Mouse (Mus musculus) embryonic fibroblast, embryonic 13.5 days (primary cell): ENCODE results near the gene Egln1. TPM values are rescaled to one million over a fixed set of nuclear protein-coding genes. Genes with fewer than 3 reads are reported as not detected.

Experiments used
- H3K27ac ChIP-seq: 2 replicates; pipeline ENCODE4 v1.5.1; 2012; ENCODE audit warnings: low read length, control low read depth, inconsistent platforms; ENCODE audit not compliant: insufficient read depth
- H3K4me1 ChIP-seq: 2 replicates; pipeline ENCODE4 v1.6.1; 2011; ENCODE audit warnings: low read length; ENCODE audit not compliant: control insufficient read depth, insufficient read depth
- H3K4me3 ChIP-seq: 2 replicates; pipeline ENCODE4 v1.5.1; 2011; ENCODE audit warnings: mild to moderate bottlenecking, control low read depth, low read length; ENCODE audit not compliant: insufficient read depth
- CTCF ChIP-seq: IDR thresholded peaks from 2 replicates; pipeline ENCODE4 v1.5.1; 2011; ENCODE audit warnings: mild to moderate bottlenecking, control low read depth, low read length, moderate library complexity, borderline replicate concordance; ENCODE audit not compliant: insufficient read depth
- POLR2A ChIP-seq: IDR thresholded peaks from 2 replicates; pipeline ENCODE4 v1.6.1; 2011; ENCODE audit warnings: low read depth, mild to moderate bottlenecking, control low read depth, low read length, moderate library complexity
- polyA plus RNA-seq: library from polyadenylated mRNA; stranded (reverse); fragments of >200 nt; gene quantifications from 2 replicates; pipeline ENCODE4 v1.2.4, GENCODE M21; 2011; ENCODE audit warnings: low read depth; ENCODE audit not compliant: missing spikeins, insufficient read length

Egln1 gene
- polyA plus RNA-seq, 1 experiment, result 33.1 TPM

DNA sequence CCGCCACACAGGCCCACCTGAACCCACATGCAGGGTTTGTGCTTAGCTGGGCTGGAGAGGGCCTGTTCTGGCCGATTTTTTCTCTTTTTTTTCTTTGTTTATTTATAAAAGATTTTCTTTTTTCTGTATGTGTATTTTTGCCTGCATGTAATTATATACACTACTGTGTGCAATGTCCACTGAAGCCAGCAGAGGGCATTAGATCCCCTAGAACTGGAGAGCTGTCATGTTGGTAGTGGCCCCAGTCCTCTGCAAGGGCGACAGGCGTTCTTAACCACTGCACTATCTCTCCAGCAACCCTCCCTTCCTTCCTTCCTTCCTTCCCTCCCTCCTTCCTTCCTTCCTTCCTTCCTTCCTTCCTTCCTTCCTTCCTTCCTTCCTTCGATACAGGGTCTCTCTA, 60.7 kb downstream of the Egln1 start:
- H3K4me3 ChIP-seq, result no peak overlapping the region
- H3K27ac ChIP-seq, result no peak overlapping the region
- H3K4me1 ChIP-seq, result 0 out of 2 replicates have a peak, but pooled peaks cover 2% of the 10 kb centered on the region
- TF ChIP-seq CTCF, result no peak
- TF ChIP-seq POLR2A, result no peak

DNA sequence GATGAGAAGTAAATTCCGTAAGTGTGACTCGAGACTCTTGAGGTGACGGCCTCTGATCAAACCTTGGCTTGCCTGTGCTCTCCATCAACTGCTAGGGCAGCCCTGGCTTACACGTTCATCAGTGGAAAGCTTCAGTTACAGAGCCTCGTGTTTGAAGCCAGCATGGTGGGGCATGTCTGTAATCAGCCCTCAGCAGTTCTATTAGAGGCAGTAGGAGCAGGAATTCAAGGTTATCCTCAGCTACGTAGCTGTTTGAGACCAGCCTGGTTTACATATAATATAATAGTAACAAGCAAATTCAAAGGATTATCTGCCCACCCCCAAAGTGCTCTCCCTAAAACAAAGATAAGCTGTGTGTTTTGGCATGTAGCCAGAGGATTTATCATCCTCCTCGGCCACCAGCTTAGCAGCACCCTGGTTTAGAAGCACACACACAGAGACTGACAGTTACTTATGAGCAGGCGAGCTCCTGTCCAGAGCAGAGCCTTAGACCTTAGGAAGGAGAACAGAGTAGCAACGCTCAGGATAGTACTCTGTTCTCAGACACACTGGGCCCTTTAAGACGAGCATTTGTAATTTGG, 70.1 kb downstream of the Egln1 start:
- Histone ChIP-seq H3K4me1 (no peaks in the 10 kb centered on the region), H3K4me3 (no peak overlapping the region), H3K27ac (no peak overlapping the region)
- TF ChIP-seq CTCF (no peak), POLR2A (no peak)

DNA sequence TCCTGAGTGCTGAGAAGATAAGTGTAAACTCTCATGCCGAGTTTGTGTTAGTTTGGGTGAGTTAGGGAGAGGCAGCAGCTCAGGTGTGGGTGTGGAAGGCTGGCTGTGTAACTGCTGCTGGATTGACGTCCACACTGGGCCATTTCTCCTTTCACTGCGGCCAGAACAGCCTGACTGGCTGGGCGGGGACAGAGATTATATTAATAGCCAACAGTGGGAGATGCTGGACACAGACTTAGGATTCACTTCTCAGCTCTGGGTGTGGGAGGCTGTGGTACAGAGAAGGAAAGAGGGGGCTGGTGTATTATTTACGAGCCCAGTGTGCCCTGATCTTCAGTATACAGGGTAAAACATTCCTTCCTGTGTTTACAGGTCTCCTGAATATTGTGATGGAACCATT, 71.0 kb downstream of the Egln1 start:
- Histone ChIP-seq H3K27ac (no peak overlapping the region), H3K4me1 (no peaks in the 10 kb centered on the region), H3K4me3 (no peak overlapping the region)
- TF ChIP-seq CTCF (no peak), POLR2A (no peak)

DNA sequence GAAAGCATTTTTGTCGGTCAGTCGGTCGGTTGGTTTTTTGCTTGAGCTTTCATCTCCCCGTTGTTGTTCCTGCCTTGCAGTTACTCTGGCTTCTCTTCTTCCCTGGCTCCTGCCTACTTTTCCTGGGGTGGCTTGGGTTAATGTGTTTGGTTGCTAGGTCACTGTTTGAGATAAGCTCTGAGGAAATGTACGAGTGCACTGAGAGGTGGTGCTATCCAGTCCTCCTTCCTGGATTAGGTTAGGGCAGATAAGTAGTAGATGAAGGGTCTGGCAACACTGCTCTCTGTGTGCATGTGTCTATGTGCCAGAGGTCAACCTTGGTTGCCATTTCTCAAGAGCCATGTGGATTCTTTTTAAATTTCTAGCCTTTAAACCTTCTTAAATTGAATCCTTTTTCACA, 76.4 kb downstream of the Egln1 start:
- no peak overlapping the region for H3K27ac ChIP-seq
- TF ChIP-seq CTCF (no peak), POLR2A (no peak)
- H3K4me1 ChIP-seq, result no peaks in the 10 kb centered on the region
- no peak overlapping the region for H3K4me3 ChIP-seq

DNA sequence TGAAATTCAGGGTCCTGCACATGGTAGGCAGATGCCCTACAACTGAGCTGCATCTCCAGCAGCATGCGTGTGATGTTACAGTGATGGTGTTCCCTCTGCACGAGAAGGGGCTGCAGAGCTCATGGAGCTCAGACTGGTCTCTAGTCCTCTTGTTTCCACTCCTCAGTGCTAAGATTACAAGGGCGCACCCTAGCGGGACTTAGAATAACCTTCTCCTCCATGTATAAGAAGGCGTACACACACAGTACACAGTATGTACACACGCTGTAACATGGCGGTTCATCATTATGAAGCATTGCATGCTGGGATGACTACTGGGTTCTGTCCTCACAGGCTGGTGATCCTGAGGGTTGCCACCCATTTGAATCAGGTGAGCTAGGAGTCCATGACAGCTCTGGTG, 77.0 kb downstream of the Egln1 start:
- no peak overlapping the region for H3K4me3 ChIP-seq
- H3K27ac ChIP-seq, result no peak overlapping the region
- no peaks in the 10 kb centered on the region for H3K4me1 ChIP-seq
- TF ChIP-seq CTCF (no peak), POLR2A (no peak)

DNA sequence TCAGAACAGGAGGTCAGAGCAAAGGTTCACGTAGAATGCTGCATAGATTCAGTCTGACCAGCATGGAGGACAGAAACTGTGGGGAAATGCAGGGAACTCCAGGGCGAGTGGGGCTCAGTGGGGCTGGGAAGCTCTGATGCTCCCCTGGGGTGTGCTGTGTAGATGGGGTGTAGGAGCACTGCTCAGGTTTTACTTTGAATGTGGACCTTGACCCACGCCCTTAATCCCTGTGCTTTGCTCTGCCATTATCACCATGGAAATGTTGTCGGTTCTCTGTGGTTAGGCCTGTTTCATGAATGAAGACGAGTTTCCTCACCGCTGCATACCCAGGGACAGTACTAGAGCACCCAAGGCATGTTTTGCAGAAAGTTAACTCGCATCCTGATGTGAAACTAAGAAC, 77.7 kb downstream of the Egln1 start:
- no peak overlapping the region for H3K4me3 ChIP-seq
- no peaks in the 10 kb centered on the region; the same call in 1 of the 2 replicates for H3K4me1 ChIP-seq
- no peak overlapping the region for H3K27ac ChIP-seq
- TF ChIP-seq POLR2A, result no peak
- TF ChIP-seq CTCF, result no peak

DNA sequence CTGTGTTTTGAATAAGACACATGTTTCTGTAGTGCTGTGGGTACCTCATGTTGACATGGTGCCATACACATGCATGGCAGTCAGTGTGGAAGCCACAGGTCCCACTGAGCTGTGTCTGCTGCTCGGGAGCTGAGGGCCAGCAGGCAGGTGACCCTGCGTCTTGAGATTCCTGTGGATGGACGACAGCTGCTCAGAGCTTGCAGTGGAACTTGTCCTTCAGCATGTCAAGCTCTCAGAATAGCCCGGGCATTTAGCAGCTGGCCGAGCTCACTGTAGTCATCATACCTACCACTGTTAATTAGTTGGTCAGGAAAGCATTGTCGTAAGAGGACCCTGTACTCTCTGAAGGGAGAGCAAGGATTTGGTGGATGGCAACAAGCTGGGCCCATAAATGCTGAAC, 79.4 kb downstream of the Egln1 start:
- TF ChIP-seq CTCF (no peak), POLR2A (no peak)
- Histone ChIP-seq H3K4me3 (no peak overlapping the region), H3K4me1 (no peaks in the 10 kb centered on the region; the same call in 1 of the 2 replicates), H3K27ac (no peak overlapping the region)

DNA sequence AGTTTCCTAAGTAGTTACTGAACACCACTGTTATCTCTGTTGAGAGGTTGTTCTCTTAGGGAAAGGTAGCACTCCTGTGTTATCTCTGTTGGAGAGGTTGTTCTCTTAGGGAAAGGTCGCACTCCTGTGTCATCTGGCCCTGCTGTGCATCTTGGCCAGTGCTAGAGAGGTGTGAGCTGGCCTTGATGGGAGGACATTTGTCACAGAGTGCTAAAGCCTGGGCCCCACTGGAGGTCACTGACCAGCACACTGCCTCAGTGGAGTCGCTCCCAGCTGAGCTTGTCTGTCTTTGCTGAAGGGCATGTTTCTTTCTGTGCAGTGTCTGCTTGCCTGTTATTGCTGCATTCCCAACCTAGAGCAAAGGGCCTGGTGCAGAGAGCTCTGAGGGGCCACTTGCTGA, 82.0 kb downstream of the Egln1 start:
- Histone ChIP-seq H3K27ac (no peak overlapping the region), H3K4me3 (no peak overlapping the region), H3K4me1 (no peaks in the 10 kb centered on the region; the same call in 1 of the 2 replicates)
- no peak for TF ChIP-seq POLR2A
- TF ChIP-seq CTCF, result no peak

DNA sequence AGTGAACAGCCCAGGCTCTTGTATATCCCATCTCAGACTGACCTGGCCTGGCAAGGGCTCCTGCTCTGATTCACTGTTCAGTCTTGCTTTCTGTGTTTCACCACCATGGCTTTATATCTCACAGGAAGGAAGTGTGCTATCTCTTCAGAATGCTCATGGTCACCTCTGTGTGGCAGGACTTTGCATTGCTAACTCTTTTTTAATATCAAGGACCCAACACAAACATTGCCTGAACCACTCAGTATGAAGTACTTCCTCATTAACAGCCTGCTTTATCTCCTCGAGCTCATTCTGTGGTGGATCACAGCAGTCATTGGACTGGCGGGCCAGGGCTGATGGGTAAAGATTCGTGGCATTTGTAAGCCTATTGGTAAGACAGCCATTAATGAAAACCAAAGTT, 82.5 kb downstream of the Egln1 start:
- Histone ChIP-seq H3K4me1 (no peaks in the 10 kb centered on the region; the same call in 1 of the 2 replicates), H3K27ac (no peak overlapping the region), H3K4me3 (no peak overlapping the region)
- TF ChIP-seq CTCF (no peak), POLR2A (no peak)

DNA sequence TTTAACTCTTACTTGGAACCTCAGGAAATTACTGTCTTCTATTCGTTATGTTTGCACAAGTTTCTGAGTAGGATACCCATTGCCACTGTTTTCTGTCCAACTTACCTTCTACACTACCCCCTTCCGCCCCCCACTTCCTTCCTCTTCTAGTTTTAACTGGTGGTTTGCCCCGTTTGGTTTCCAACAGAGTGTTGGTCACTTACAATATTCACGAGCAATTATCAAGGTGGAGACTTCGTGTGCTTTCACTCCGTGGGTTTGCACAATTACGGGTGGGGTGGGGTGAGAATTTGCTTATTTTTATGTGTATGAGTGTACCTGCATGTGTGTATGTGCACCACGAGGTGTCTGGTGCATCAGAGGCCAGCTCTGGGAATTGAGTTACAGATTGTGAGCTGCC, 85.4 kb downstream of the Egln1 start:
- H3K4me3 ChIP-seq, result peak overlapping the region; percentile 89
- no peaks in the 10 kb centered on the region; the same call in 1 of the 2 replicates for H3K4me1 ChIP-seq
- no peak overlapping the region for H3K27ac ChIP-seq
- no peak for TF ChIP-seq POLR2A
- TF ChIP-seq CTCF, result no peak
